Mouse (Mus musculus) cerebellum, adult 8-10 months (tissue): ENCODE measurements around the gene Gm10974.
A peak's percentile ranks its signal among the peaks of the same experiment; 100 is the strongest.

Experiments used
- DNase-seq: peaks from one replicate; pipeline ENCODE4 v3.0.0; 2022

Gene Gm10974

DNA sequence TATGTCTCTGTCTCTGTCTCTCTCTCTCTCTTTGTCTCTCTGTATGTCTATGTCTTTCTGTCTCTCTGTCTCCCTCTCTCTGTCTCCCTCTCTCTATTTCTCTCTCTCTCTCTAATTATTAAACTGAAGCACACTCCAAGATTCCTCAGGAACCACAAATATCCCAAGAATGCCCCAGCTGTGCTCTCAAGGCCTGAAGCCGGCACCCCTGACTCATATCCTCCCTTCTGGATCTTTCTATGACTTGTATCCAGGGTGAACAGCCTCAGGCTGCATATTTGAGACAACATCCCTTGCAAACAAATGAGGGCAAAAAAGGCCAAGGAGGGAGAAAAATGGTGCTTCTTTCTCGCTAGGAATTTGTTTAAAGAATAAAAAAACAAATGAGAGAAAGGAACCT is at the start of gene Gm10974:
TSS of gene Gm10974 (plus strand) at position 2 of the 400 bp plus-strand sequence.
- no peak for DNase-seq

DNA sequence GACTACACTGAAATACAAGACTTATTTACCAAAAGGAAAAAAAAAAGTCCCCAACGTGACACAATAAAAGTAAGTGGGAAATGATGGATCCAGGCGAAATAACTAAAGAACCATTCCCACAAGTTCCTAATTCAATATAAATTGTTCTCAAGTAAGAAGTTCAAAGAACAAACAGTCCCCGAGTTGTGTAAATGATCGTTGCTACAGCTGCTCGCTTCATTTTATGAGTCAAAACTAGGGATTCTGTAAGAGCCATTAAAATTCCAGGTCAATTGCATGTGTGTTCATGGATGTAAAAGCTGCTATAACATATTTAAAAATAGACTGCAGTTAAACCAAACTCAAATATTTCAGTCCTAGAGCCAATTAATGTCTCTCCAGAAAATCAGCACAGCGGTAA is 47.6 kb upstream of the Gm10974 start:
- no peak for DNase-seq

DNA sequence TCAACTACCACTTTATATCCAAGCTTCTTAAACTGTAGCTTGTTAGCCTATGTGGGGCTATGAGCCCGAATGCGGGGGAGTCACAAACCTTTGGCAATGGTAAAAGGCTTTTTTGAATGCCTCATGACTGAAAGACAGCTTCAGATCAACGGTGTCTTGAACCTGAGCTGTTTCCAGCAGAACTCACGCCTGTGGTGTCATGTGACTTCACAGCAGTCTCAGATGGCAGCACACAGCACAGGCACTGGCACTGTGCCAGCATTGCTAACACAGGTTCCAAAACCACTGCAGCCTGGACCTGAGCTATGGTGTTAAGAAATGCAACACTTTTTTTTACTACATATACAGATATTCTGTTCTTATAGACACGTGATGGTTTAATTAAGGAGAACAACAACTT is 44.7 kb upstream of the Gm10974 start:
- DNase-seq: no peak

DNA sequence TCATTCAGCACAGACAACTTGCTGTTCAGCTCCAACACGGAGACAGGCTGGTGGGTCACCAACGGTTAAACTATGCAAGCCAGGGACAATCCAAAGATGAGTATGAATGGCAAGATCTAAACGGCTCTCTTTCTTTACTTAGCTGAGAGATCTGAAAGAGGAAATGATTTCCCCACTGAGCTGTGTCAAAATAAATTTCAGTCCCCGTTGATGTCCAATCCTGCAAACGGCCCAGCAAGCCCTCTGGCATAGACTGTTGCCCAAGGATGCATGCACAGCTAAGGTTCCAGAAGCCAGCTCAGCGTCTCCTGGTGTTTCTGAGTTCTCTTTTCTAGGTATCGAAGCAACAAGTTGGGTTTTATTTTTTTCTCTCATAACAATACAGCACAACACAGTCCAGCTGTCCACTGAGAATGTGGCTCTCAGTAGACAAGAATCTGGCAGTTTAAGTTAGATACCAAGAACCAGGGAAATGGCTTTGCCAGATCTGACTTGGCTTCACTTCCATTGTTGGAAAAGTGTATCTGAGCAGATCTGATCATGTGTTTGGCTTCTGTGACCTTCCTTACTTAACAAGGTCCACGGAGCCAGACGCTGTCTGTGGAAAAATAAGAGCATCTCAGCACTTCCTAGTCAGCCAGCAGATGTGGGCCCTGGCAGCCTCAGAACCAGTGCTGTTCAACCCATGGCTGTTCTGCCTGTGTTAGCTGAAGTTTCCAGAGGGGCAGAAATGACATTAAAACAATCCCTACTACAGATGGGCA is 42.3 kb upstream of the Gm10974 start:
- DNase-seq: no peak

DNA sequence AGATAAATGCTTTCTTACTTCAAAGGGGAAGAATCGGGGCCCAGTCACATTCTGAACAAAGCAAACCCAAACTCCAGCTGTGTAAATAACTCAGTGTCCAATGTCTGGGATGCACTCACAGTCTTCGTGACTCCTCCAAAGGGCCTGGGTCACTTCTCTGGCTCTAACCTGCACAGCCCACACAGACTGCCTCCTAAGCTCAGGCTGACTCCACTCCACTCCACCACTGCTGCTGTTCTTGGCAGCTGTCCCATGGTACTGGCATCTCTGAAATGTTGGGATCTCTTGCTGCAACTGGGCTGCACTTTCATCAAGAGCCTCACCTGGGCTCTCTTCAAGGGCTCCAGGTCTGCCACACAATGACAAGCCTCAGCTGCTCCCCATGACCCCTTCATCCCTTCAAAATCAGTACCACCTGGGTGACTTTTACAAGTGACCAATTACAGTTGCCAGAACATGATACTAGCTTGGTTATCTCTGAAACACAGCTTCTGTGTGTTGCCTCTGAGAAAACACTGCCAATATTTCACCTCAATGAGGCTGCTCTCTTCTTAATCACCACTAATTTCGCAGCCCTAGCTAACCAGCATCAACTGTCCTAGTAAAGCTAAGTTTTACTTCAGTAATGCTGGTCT is 40.2 kb upstream of the Gm10974 start:
- no peak for DNase-seq

DNA sequence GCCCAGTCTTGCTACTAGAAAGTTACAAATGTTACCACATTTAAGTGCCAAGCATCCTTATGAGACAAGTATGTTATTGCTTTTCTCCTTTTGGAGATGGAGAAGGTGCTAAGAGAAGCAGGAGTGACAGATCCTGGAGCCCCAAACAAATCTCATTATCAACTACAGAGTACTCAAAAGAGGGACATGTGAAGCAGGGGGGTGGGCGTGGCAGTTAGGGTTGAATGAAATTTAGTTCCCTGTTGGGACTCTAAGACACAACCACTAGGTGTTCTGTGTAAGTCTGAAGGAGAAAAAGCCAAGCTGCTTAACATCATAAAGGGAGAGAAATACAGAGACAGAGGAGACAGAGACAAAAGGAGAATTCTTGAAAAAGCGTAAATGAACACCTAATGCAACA is 38.2 kb upstream of the Gm10974 start:
- DNase-seq: no peak

DNA sequence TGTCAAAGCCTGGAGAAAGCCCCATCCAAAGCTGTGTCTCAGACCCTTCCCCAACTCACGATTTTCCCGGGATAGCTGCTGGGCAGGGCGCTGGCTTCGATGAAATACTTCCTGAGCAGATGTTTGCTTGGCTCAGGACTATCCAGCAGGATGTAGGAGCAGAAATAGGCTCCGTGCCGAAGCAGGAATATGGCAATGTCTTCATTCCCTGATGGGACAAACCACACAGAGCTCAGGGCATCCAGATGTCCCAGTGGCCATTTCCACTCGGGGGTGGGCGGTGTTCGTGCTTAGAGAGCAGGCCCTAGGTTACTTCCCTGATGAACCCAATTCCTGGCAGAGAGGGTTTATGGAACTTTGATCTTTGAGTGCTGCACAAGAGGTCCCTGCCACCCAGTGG is 35.1 kb upstream of the Gm10974 start:
- DNase-seq: no peak

DNA sequence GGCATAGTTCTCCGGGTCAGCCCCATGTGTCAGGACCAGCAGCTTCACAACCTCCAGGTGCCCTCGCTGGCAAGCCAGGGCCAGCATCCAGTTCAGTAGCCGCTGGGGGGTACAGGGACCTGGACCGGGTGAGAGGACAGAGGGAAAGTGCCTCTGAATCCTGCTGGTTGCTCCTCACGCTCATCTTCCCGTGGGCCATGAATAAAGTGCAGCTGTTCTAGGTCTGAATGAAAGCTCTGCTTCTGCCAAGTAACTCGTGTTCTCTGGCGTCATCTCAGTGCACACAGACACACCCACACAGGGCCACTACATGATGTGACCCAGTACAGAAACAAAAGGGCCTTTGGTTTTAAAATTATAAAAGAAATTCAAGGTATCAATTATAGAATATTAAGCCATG is 33.4 kb upstream of the Gm10974 start:
- no peak for DNase-seq

DNA sequence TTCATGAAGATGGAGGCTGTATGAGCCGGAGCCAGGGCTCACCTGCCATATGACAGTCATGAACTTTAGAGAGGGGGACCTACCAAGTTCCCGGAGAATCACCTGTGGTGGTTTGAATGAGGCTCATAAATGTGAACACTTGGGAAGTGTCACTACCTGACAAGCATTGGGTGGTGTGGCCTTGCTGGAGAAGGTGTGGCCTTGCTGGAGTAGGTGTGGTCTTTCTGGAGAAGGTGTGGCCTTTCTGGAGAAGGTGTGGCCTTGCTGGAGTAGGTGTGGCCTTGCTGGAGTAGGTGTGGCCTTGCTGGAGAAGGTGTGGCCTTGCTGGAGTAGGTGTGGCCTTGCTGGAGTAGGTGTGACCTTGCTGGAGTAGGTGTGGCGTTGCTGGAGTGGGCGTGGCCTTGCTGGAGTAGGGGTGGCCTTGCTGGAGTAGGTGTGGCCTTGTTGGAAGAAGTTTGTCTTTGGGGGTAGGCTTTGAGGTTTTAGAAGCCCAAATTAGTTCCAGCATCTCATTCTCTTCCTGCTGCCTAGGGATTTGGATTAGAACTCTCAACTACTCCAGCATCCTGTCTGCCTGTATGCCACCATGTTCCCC is 31.7 kb upstream of the Gm10974 start:
- DNase-seq: no peak

DNA sequence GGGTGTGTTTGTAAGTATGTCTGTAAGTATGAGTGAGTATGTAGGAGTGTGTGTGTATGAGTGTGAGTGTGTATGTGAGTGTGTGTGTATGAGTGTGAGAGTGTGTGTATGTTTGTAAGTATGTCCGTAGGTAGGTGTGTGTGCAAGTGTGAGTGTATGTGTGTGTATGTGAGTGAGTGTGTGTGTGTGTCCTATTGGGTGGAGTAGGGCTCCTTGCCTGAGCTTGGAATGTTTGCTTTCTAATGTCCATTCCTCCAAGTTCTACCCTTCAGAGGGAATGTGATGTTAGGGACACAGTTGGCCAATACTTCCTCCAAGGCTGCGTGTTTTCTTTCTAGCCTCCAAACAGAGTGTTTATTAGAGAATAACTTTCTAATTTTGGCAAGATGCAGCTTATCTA is 28.8 kb upstream of the Gm10974 start:
- no peak for DNase-seq

DNA sequence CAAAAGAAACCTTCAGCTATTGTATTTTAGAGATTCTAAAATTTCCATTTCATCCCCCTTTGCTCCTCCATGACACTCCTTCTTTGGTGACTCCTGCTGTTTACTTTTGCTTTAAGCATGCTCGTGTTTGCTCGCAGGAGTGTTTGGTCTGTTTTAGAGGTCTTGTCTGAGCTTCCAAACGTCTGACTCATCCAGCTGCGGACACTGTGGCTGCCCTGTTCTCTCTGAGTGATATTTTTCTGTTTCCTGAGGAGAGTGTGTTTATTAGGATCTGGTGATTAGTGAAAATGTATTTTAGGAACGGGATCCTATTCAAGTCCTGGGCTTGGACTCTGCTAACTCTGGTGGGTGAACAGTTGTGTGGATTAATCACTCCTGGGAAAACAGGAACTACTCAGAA is 26.1 kb upstream of the Gm10974 start:
- DNase-seq: no peak

DNA sequence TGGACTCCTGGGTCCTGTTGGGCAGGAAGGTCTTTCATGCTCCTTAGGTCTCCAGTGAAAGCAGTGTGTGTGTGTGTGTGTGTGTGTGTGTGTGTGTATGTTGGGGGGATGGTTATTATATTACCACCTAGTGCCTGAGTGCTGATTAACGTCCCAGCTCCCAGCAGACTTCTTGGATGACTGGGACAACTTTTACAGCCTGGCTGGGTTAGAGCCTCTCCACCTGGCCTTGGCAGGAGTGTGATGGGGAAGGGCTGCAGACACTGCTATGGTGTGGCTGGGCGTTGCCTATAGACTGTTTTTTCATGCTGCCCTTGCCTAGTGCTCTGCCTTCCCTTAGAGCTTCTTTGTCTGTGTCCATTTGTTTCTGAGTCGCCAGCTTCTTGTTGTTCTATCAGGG is 25.7 kb upstream of the Gm10974 start:
- DNase-seq: no peak

DNA sequence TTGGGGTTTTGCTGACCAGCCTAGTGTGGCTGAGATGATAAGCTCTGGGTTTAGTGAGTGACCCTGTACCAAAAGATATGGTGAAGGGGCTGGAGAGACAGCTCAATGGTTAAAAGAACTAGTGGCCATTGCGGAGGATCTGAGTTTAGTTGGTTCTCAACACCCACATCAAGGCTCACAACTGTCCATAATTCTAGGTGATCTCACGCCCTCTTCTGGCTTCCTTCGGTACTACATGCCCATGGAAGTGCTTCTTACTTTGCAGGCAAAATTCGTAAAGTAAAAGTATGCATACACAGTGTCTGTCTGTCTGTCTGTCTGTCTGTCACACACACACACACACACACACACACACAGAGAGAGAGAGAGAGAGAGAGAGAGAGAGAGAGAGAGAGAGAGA is 23.4 kb upstream of the Gm10974 start:
- peak; percentile 20 for DNase-seq

DNA sequence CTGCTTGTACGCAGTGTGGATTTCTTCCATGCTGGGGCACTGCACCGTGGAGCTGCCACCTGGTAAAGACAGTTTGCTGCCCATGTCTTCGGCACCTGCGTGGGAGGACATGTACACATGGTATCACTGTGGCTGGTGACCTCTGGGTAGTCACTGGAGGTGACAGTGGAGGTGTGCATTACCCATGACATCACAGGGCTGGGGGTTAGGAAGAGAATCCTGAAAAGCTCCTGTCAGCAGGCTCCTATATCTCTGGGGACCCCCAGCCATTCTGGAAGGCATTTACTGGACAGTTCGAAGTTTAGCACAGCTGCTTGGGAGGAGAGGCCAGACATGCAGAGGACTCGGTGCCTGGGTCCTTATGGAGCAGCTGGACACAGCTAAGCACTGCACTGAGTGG is 22.9 kb upstream of the Gm10974 start:
- no peak for DNase-seq

DNA sequence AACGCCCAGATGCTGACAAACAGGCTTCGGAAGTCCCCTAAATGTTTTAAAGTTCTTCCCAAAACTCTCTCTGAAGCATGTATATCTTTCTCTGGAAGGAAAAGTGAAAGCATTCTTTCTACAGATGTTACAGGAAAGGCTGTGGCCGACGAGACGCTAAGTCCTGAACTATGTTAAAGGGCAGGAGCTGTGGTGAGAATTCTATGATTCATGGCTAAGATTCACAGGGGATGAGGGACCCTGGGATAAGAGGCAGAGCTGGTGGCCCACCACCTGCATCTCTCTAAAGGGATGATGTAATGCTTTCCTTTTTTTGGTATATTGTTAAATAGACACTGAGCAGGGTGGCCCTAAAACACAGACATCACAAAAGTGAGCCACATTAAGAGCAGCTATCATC is 22.4 kb upstream of the Gm10974 start:
- DNase-seq: no peak

DNA sequence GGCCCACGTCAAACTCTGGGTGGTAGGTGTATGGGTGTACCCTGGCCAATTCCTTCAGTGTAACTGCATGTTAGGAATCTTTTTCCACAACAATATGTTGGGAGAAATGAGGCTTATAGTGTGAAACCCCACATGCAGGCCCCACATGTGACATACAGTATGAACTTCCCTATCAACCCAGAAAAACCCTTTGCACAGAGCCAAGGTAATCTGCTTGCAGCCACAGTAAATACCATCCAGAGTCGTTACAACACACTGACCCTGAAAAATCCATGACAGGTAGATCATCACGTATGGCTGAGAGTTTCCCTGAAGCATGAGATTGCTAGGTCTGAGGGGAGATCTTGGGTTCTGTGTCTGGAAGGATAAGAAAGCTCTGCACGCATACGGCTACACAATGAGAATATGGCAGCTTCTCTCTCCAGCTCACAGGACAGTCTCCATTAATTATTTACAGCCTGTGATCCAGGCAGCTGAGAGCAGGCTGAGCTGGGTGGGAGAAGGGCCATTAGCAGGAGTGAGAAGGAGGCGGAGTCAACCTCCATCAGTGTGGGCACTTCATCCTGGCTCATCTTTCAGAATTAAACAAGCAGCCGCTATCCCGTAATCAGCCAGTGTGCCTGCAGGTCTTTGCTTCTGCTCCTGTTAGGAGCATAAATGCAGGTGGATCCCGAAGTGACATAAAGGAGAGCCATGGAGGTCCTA is 18.6 kb upstream of the Gm10974 start:
- DNase-seq: no peak

DNA sequence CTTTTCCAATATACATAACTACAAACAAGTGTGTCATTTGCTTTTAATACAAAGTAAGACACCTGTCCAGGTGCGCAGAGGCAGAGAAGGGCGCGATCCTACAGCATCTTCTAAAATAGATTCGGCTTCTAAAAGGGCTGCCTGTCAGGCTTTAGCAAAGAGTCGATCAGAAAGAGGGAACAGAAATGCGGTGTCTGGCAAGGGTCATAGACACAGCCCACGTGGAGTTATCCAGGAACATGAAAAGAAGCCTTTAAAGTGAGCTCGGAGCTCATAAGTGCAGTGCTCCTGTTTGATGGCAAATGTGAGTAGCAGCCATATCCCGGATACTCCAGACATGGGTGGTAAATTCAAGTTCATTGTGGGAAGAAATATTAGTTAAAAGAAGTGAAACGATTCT is 17.1 kb upstream of the Gm10974 start:
- DNase-seq: no peak

DNA sequence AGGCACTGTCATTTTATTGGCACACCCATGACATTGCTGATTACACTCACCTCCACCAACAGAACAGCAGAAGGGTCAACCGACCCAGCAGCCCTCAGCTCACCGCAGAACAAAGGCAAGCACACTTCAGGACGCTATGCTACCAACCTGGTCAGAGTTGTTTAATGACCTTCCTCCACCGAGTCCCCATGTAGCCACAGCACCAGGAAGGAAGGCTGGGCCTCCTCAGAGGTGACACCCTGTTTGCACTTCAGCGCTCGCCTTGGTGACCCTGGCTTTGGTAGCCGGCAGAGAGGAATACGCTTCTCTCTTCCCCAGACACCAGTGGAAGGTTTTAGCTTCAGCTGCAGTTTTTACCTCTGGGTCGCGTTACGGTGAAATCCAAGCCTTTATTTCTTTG is 16.0 kb upstream of the Gm10974 start:
- no peak for DNase-seq

DNA sequence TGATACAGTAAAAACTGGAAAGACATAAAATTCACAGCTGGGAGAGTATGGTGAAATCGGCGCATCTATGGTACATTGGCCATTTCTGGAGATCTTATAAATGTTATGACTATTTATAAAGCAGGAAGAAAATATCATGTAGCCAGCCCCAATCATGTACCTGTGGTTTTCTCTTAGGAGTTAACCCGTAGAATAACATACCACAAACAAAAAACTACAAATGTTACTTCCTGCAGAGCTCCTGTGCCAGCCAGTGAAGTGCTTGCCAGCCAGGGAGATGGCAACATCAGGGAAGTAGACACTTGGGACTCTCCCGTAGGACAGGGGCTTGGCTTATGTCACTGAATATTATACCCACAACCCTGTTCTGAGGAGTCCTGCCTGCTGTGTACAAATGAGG is 14.6 kb upstream of the Gm10974 start:
- no peak for DNase-seq

DNA sequence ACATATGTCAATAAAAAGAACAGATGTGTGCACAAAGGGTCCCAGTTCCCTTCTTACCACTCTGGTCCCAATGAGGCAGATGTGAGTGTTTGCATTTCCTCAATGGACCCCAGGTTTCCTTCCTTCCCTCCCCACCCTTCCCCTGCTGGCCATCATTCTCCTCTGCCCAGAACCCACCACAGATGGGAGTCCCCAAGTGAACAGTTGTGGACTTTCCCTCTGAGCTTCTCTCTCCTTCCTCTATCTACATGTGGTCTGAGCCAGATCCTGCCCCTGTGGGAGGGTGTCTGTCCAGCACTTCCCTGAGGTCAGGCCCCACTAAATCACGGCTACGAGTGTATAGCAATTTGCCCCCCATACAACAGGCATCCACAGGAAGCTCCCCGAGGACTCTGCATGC is 10.8 kb upstream of the Gm10974 start:
- DNase-seq: no peak

DNA sequence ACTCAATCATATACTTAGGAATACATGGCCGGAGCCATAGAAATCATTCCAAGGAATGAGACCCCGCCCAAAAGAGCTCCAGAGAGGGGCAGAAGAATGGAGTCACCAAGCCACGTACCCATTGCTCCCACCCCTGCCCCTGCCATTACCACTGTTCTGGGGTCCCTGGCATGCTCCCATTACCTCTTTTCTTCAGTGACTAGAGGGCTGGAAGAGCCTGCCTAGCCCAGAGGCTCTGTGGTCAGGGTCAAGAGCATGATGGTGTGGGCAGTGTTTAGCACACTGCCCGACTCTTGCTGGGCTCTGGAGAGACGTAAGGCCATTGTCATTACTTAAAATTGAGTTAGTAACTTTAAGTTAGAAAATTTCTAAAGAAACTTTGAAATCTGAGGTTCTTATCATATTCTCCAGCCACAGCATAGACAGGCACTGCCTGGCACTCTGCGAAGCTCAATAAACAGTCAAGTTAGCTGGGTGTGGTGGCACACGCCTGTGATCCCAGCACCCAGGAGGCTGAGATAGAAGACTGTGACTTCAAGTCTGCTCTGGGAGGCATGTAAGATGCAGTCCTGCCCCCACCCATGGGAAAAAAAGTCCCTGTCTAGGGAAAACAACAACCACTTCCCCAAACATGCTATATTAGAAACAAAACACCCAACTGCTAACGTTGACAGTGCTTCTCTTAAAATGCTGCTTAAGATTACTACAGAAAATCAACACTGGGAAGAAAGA is 9.7 kb upstream of the Gm10974 start:
- DNase-seq: no peak

DNA sequence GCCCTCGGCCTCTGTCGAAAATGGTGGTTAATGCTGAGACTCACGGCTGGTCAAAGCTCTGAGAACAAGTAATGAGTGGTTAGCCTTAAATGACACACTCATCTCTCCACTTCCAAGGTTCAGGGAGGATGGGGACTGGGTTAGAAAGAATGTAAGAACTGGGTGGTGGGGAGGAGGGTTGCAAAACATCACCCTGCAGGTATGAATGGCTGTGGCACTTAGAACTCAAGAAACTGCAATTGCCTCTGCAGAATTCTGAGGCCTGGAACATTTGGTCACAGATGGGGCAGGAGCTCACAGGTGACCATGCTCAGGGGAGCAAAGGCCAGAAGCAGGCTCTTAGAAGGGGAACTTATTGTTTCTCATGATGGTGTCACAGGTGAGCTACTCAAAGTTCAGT is 7.2 kb upstream of the Gm10974 start:
- DNase-seq: no peak

DNA sequence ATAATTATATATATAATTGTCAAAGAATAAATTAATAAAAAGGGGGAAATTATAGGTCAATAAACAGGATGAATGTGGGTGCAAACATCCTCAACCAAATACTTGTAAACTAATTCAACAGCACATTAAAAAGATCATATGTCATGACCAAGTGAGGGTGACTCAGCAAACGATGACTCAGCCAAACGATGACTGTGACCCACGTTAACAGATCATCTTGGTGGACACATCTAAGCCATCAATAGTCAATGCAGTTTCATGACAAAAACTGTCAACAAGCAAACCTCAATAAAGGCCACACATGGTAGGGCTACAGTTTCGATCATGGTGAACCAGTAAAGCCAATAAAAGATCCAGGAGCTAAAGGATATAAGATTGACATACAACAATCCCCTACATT is 6.7 kb upstream of the Gm10974 start:
- no peak for DNase-seq
